Mouse (Mus musculus) right cerebral cortex, adult 18-20 months (tissue): ENCODE measurements around the gene Cabp4.

Source experiments
- DNase-seq: peaks from one replicate; pipeline ENCODE4 v3.0.0; 2022; ENCODE audit warnings: mixed read lengths

Cabp4 gene

GRCm38 (mm10) chr19:4143759-4144268 is at the start of gene Cabp4:
Gene Cabp4, minus strand, starts transcription at chr19:4144033.
- DNase-seq: no peak

- no peak for DNase-seq
These were observed 49.3 kb upstream of the Cabp4 start for GRCm38 (mm10) chr19:4193129-4193528.

- DNase-seq: no peak
These were observed 48.6 kb upstream of the Cabp4 start for GRCm38 (mm10) chr19:4192251-4192985.

GRCm38 (mm10) chr19:4191528-4192250 is 47.9 kb upstream of the Cabp4 start, which contains the start of gene Ppp1ca:
Gene Ppp1ca, plus strand, starts transcription at chr19:4192065.
- DNase-seq: peak; percentile 94

GRCm38 (mm10) chr19:4190831-4191334 is 47.0 kb upstream of the Cabp4 start, which contains the start of gene Tbc1d10c:
Gene Tbc1d10c, minus strand, starts transcription at chr19:4191284.
- no peak for DNase-seq

- DNase-seq: no peak
These were observed 45.3 kb upstream of the Cabp4 start for GRCm38 (mm10) chr19:4189051-4189620.

GRCm38 (mm10) chr19:4187303-4187702 is 43.5 kb upstream of the Cabp4 start:
- DNase-seq: no peak

- no peak for DNase-seq
These were observed 41.4 kb upstream of the Cabp4 start for GRCm38 (mm10) chr19:4184976-4185975.

- DNase-seq: no peak
These were observed 39.9 kb upstream of the Cabp4 start for GRCm38 (mm10) chr19:4183689-4184088.

- DNase-seq: peak; percentile 82
These were observed 38.1 kb upstream of the Cabp4 start for GRCm38 (mm10) chr19:4181892-4182291.

- DNase-seq: no peak
These were observed 36.6 kb upstream of the Cabp4 start for GRCm38 (mm10) chr19:4180411-4180810.

GRCm38 (mm10) chr19:4175368-4175947 is 31.6 kb upstream of the Cabp4 start, which contains the start of gene Carns1:
Gene Carns1, minus strand, starts transcription at chr19:4175479.
- peak; percentile 44 for DNase-seq

- DNase-seq: no peak
These were observed 29.1 kb upstream of the Cabp4 start for GRCm38 (mm10) chr19:4172925-4173324.

GRCm38 (mm10) chr19:4171393-4172290 is 27.8 kb upstream of the Cabp4 start:
- DNase-seq: no peak

- DNase-seq: no peak
These were observed 27.0 kb upstream of the Cabp4 start for GRCm38 (mm10) chr19:4170723-4171392.

GRCm38 (mm10) chr19:4169810-4170209 is 26.0 kb upstream of the Cabp4 start:
- DNase-seq: no peak

GRCm38 (mm10) chr19:4169378-4169784 is 25.5 kb upstream of the Cabp4 start:
- DNase-seq: peak; percentile 100

GRCm38 (mm10) chr19:4166678-4167476 is 23.0 kb upstream of the Cabp4 start:
- no peak for DNase-seq

GRCm38 (mm10) chr19:4164721-4165120 is 20.9 kb upstream of the Cabp4 start:
- DNase-seq: no peak
